Mouse (Mus musculus) embryonic facial prominence, embryonic 11.5 days (tissue): ENCODE results near the gene Otulinl. TPM values are rescaled to one million over a fixed set of nuclear protein-coding genes. Genes with fewer than 3 reads are reported as not detected.

Experiments used
- ATAC-seq: fragments of 200-750 bp; cut with Nextera tagmentation; replicated peaks from 2 replicates; pipeline ENCODE4 v1.8.0; 2017; ENCODE audit warnings: low read depth; ENCODE audit not compliant: insufficient number of reproducible peaks, low FRiP score, low TSS enrichment
- DNase-seq: peaks from one replicate; pipeline ENCODE4 v3.0.0-alpha.2; 2015; ENCODE audit warnings: low spot score
- H3K27ac ChIP-seq: fragments of 300-500 bp; sonication (generic); replicated peaks from 2 replicates; pipeline ENCODE4 v1.5.1; 2014; ENCODE audit warnings: mild to moderate bottlenecking, low read depth, low read length, control low read depth
- H3K27me3 ChIP-seq: fragments of 300-500 bp; sonication (generic); 2 replicates; pipeline ENCODE4 v1.6.1; 2014; ENCODE audit warnings: mild to moderate bottlenecking, low read length, moderate library complexity, mixed read lengths; ENCODE audit not compliant: control insufficient read depth, insufficient read depth
- H3K36me3 ChIP-seq: fragments of 300-500 bp; sonication (generic); replicated peaks from 2 replicates; pipeline ENCODE4 v1.6.1; 2014; ENCODE audit warnings: low read depth, mild to moderate bottlenecking, low read length, moderate library complexity, mixed read lengths; ENCODE audit not compliant: control insufficient read depth, insufficient read depth
- H3K4me1 ChIP-seq: fragments of 300-500 bp; sonication (generic); 2 replicates; pipeline ENCODE4 v1.6.1; 2014; ENCODE audit warnings: low read length, mixed read lengths; ENCODE audit not compliant: control insufficient read depth, insufficient read depth
- H3K4me2 ChIP-seq: fragments of 300-500 bp; sonication (generic); 2 replicates; pipeline ENCODE4 v1.6.1; 2014; ENCODE audit warnings: low read depth, mild to moderate bottlenecking, control low read depth, low read length, moderate library complexity
- H3K4me3 ChIP-seq: fragments of 300-500 bp; sonication (generic); 2 replicates; pipeline ENCODE4 v1.5.1; 2014; ENCODE audit warnings: low read depth, low read length, control low read depth
- H3K9ac ChIP-seq: fragments of 300-500 bp; sonication (generic); replicated peaks from 2 replicates; pipeline ENCODE4 v1.6.1; 2014; ENCODE audit warnings: mild to moderate bottlenecking, control low read depth, low read length
- H3K9me3 ChIP-seq: fragments of 300-500 bp; sonication (generic); replicated peaks from 2 replicates; pipeline ENCODE4 v1.6.1; 2016; ENCODE audit warnings: mild to moderate bottlenecking, low read length, inconsistent platforms, mixed read lengths; ENCODE audit not compliant: control insufficient read depth
- WGBS: fragments of 180-500 bp; shearing (Covaris S2); extraction: QIAGEN DNeasy Blood & Tissue Kit; methylation state at CpG from one replicate; pipeline ENCODE4 v1.1.7; 2014; 5-methylcytosine and 5-hydroxymethylcytosine counted together
- polyA plus RNA-seq: library from polyadenylated mRNA; unstranded; fragments of >200 nt; fragmentation: Nextera tagmentation; extraction: Ambion mirVana; gene quantifications from 2 replicates; pipeline ENCODE4 v1.2.1, GENCODE M21; 2014

Otulinl gene
- polyA plus RNA-seq, 1 experiment from 2014 or later, result 14.9 TPM

- Histone ChIP-seq H3K9ac (no peak overlapping the region), H3K4me3 (no peak overlapping the region), H3K27me3 (no peaks in the 10 kb centered on the region), H3K27ac (no peak overlapping the region), H3K4me2 (no peak overlapping the region), H3K9me3 (no peaks in the 10 kb centered on the region), H3K36me3 (no peaks in the 10 kb centered on the region), H3K4me1 (no peaks in the 10 kb centered on the region)
- no peak for ATAC-seq
- DNase-seq, result no peak
- WGBS, result 63% methylated on average over 9 of the region's 9 CpGs
Measured at GRCm38 (mm10) chr15:27676211-27676610, 5.2 kb downstream of the Otulinl start.

- Histone ChIP-seq H3K36me3 (no peaks in the 10 kb centered on the region), H3K4me1 (no peaks in the 10 kb centered on the region), H3K9ac (no peak overlapping the region), H3K27ac (no peak overlapping the region), H3K9me3 (no peaks in the 10 kb centered on the region), H3K4me3 (no peak overlapping the region), H3K4me2 (no peak overlapping the region), H3K27me3 (no peaks in the 10 kb centered on the region)
- ATAC-seq (no peak), DNase-seq (no peak)
- 88% methylated on average over 7 of the region's 7 CpGs for WGBS
Measured at GRCm38 (mm10) chr15:27675122-27675521, 6.3 kb downstream of the Otulinl start.

GRCm38 (mm10) chr15:27674041-27674440 lies 7.3 kb downstream of the Otulinl start:
- Histone ChIP-seq H3K4me2 (no peak overlapping the region), H3K36me3 (no peaks in the 10 kb centered on the region), H3K4me3 (no peak overlapping the region), H3K4me1 (no peaks in the 10 kb centered on the region), H3K27ac (no peak overlapping the region), H3K27me3 (no peaks in the 10 kb centered on the region), H3K9me3 (no peaks in the 10 kb centered on the region), H3K9ac (no peak overlapping the region)
- DNase-seq (no peak), ATAC-seq (no peak)
- 76% methylated on average over 6 of the region's 6 CpGs for WGBS

GRCm38 (mm10) chr15:27673151-27673550 lies 8.2 kb downstream of the Otulinl start:
- Histone ChIP-seq H3K4me1 (no peaks in the 10 kb centered on the region), H3K4me2 (no peak overlapping the region), H3K9me3 (no peaks in the 10 kb centered on the region), H3K36me3 (no peaks in the 10 kb centered on the region), H3K27me3 (no peaks in the 10 kb centered on the region), H3K4me3 (no peak overlapping the region), H3K27ac (no peak overlapping the region), H3K9ac (no peak overlapping the region)
- WGBS, result 93% methylated on average over 6 of the region's 6 CpGs
- no peak for DNase-seq
- ATAC-seq, result no peak

GRCm38 (mm10) chr15:27672259-27672658 lies 9.1 kb downstream of the Otulinl start:
- H3K27me3 ChIP-seq, result no peaks in the 10 kb centered on the region
- no peaks in the 10 kb centered on the region for H3K9me3 ChIP-seq
- 63% methylated on average over 8 of the region's 8 CpGs for WGBS
- no peak overlapping the region for H3K4me3 ChIP-seq
- no peak overlapping the region for H3K9ac ChIP-seq
- DNase-seq (no peak), ATAC-seq (no peak)
- H3K4me2 ChIP-seq, result no peak overlapping the region
- H3K27ac ChIP-seq, result no peak overlapping the region
- H3K4me1 ChIP-seq, result no peaks in the 10 kb centered on the region
- no peaks in the 10 kb centered on the region for H3K36me3 ChIP-seq

- Histone ChIP-seq H3K27ac (no peak overlapping the region), H3K9ac (no peak overlapping the region), H3K4me1 (no peaks in the 10 kb centered on the region), H3K9me3 (no peaks in the 10 kb centered on the region), H3K36me3 (no peaks in the 10 kb centered on the region), H3K4me2 (no peak overlapping the region), H3K27me3 (no peaks in the 10 kb centered on the region), H3K4me3 (no peak overlapping the region)
- 89% methylated on average over 10 of the region's 10 CpGs for WGBS
- DNase-seq (no peak), ATAC-seq (no peak)
Measured at GRCm38 (mm10) chr15:27671612-27672245, 9.7 kb downstream of the Otulinl start.

GRCm38 (mm10) chr15:27670708-27671107 lies 10.7 kb downstream of the Otulinl start:
- DNase-seq (no peak), ATAC-seq (no peak)
- WGBS, result 85% methylated on average over 8 of the region's 8 CpGs
- H3K4me2 ChIP-seq, result no peak overlapping the region
- no peaks in the 10 kb centered on the region for H3K4me1 ChIP-seq
- no peaks in the 10 kb centered on the region for H3K9me3 ChIP-seq
- no peak overlapping the region for H3K4me3 ChIP-seq
- H3K36me3 ChIP-seq, result no peaks in the 10 kb centered on the region
- no peak overlapping the region for H3K27ac ChIP-seq
- no peaks in the 10 kb centered on the region for H3K27me3 ChIP-seq
- H3K9ac ChIP-seq, result no peak overlapping the region

- H3K27me3 ChIP-seq, result no peaks in the 10 kb centered on the region
- no peak overlapping the region for H3K9ac ChIP-seq
- H3K27ac ChIP-seq, result no peak overlapping the region
- H3K9me3 ChIP-seq, result no peaks in the 10 kb centered on the region
- WGBS, result 75% methylated on average over 12 of the region's 12 CpGs
- H3K4me1 ChIP-seq, result no peaks in the 10 kb centered on the region
- H3K36me3 ChIP-seq, result no peaks in the 10 kb centered on the region
- no peak overlapping the region for H3K4me2 ChIP-seq
- DNase-seq (no peak), ATAC-seq (no peak)
- H3K4me3 ChIP-seq, result no peak overlapping the region
Measured at GRCm38 (mm10) chr15:27669931-27670411, 11.4 kb downstream of the Otulinl start.
